Mouse (Mus musculus): ENCODE measurements around the gene Ccdc187. TPM values are rescaled to one million over a fixed set of nuclear protein-coding genes. Genes with fewer than 3 reads are reported as not detected.

Ccdc187 gene
- under 1 TPM; 0.59 to 0.76 TPM for total RNA-seq (2021)
- long read RNA-seq, experiment 1: 0 reads
- long read RNA-seq, experiment 2: 0 reads

DNA sequence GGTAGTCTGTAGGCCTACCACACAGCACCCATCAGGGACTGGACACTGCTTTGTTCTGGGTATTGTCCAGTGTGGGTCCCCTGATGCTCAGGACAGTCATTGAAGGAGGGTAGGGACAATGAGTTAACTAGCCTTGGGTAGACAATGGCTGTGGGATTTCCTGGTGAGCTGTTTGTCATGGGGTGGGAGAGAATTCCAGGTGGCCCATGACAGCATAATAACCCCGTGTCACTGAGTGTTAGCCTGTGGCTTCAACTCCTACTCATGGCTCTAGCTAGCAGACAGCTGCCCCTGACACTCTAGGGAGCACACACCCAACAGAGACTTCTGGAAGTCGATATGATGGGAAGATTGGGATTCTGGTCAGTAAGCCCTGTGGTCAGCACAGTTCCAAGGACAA is at the start of gene Ccdc187:
Gene Ccdc187, minus strand, starts transcription at position 101 of the 400 bp plus-strand sequence.
- Histone ChIP-seq H3K27ac (no peak within 1 kb of the TSS), H3K4me3 (no peak within 1 kb of the TSS)
- TF ChIP-seq CTCF (conservative IDR thresholded peaks at IDR 0.05): no peak
- DNase-seq (ENCODE audit: low spot score in 2 of 2): no peak

DNA sequence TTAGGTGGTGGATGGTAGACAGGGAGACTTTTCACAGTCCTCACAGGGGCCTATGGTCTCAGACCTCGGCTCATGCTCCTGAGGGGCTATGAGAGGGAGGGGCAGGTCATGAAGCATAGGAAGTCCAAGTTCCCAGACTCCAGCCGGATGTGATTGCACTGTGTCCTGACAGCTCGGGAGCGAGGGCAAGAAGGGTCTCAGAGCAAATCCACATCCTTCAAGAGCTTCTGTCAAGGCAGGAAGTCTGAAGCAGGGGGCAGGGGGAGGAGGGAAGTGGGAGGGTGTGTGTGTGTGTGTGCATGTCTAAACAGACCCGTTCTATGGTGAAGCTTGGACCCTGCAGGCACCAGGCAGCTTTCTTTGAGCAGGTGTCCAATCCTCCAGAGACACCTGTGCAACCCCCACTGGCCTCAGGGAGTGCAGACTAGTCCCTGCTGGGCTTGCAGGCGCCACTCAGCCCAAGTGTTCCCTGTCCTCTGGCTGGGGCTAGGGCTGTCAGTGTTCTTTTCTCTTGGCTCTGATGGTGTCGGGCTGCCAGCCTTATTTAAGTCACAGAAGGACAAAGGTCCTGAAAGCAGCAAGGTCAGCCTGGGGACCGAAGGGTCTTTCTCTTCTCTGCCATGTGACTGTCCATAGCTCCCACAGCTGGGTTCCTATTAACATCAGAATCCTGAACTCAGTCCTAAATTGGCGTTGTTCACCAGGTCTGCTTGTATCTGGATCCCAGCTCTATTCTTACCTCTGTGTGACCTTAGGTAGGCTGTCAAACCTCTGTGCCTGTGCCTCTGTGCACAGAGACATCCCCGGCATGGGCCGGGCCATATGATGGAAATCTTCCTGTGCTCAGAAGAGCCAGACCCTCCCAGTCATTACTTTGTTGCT is 48.5 kb upstream of the Ccdc187 start:
- TF ChIP-seq CTCF (conservative IDR thresholded peaks at IDR 0.05): no peak
- no peak for DNase-seq (ENCODE audit: low spot score in 2 of 2)
- H3K27ac ChIP-seq: peak overlapping the region; percentile 63; the same call in 1 of the 2 replicates
- H3K4me3 ChIP-seq: no peak overlapping the region

GRCm38 (mm10) chr2:26342044-26342443 is 47.7 kb upstream of the Ccdc187 start:
- Histone ChIP-seq H3K4me3 (no peak overlapping the region), H3K27ac (peak overlapping the region; percentile 63)
- DNase-seq (ENCODE audit: low spot score in 2 of 2): peak; percentile 58 to 61
- TF ChIP-seq CTCF (conservative IDR thresholded peaks at IDR 0.05): no peak

- Histone ChIP-seq H3K27ac (peak overlapping the region; percentile 63), H3K4me3 (no peak overlapping the region)
- TF ChIP-seq CTCF (conservative IDR thresholded peaks at IDR 0.05): no peak
- DNase-seq (ENCODE audit: low spot score in 2 of 2): no peak
These were observed 47.2 kb upstream of the Ccdc187 start for GRCm38 (mm10) chr2:26341510-26341981.

- no peak for TF ChIP-seq CTCF (conservative IDR thresholded peaks at IDR 0.05)
These were observed 44.8 kb upstream of the Ccdc187 start for GRCm38 (mm10) chr2:26339204-26339551.

GRCm38 (mm10) chr2:26338302-26339203 is 44.2 kb upstream of the Ccdc187 start:
- TF ChIP-seq CTCF (conservative IDR thresholded peaks at IDR 0.05): no peak
- no peak for DNase-seq (ENCODE audit: low spot score in 2 of 2)
- Histone ChIP-seq H3K4me3 (no peak overlapping the region), H3K27ac (peak overlapping the region; percentile 65; the same call in 1 of the 2 replicates)

More at GRCm38 (mm10) chr2:26339204-26339551, 44.8 kb upstream of the Ccdc187 start:
- DNase-seq (ENCODE audit: low spot score in 2 of 2): no peak
- Histone ChIP-seq H3K4me3 (no peak overlapping the region), H3K27ac (peak overlapping the region; percentile 65; the same call in 1 of the 2 replicates)

DNA sequence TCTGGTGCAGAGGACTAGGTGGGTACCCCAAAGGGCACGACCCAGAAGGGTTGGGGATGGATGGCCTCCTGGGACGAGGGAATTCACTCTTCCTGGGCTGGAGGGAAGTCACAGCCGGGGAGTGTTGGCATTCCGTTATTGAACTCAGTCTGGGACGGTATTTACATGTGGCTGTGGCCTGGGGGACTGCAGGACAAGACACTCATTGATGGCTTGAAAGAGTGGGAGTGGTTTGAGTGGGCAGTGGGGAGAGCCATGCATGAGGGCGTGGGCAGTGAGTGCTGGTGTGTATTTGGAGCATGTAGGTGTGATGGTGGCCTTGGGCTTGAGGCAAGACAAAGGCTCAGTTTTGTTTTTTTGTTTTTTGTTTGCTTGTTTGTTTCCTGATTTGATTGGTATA is 36.3 kb upstream of the Ccdc187 start:
- Histone ChIP-seq H3K27ac (peak overlapping the region; percentile 92), H3K4me3 (peak overlapping the region; percentile 37; the same call in 1 of the 2 replicates)
- TF ChIP-seq CTCF (conservative IDR thresholded peaks at IDR 0.05): no peak
- no peak for DNase-seq (ENCODE audit: low spot score in 2 of 2)

- peak overlapping the region; percentile 92 for H3K27ac ChIP-seq
- peak overlapping the region; percentile 37; the same call in 1 of the 2 replicates for H3K4me3 ChIP-seq
- no peak for TF ChIP-seq CTCF (conservative IDR thresholded peaks at IDR 0.05)
- DNase-seq (ENCODE audit: low spot score in 2 of 2): no peak
These were observed 35.7 kb upstream of the Ccdc187 start for GRCm38 (mm10) chr2:26330056-26330468.

- Histone ChIP-seq H3K27ac (peak overlapping the region; percentile 92), H3K4me3 (no peak overlapping the region)
- DNase-seq (ENCODE audit: low spot score in 2 of 2): peak; percentile 61 to 73
- no peak for TF ChIP-seq CTCF (conservative IDR thresholded peaks at IDR 0.05)
These were observed 35.0 kb upstream of the Ccdc187 start for GRCm38 (mm10) chr2:26329402-26329801.

GRCm38 (mm10) chr2:26327852-26328251 is 33.5 kb upstream of the Ccdc187 start:
- Histone ChIP-seq H3K27ac (no peak overlapping the region), H3K4me3 (no peak overlapping the region)
- DNase-seq (ENCODE audit: low spot score in 2 of 2): no peak
- no peak for TF ChIP-seq CTCF (conservative IDR thresholded peaks at IDR 0.05)

- Histone ChIP-seq H3K4me3 (no peak overlapping the region), H3K27ac (peak overlapping the region; percentile 79)
- peak in 1 of 2 experiments; percentile 60 for DNase-seq (ENCODE audit: low spot score in 2 of 2)
- peak; percentile 87 for TF ChIP-seq CTCF (conservative IDR thresholded peaks at IDR 0.05)
These were observed 31.2 kb upstream of the Ccdc187 start for GRCm38 (mm10) chr2:26325386-26326181.

GRCm38 (mm10) chr2:26324917-26325316 is 30.6 kb upstream of the Ccdc187 start:
- peak overlapping the region; percentile 79 for H3K27ac ChIP-seq
- peak; percentile 86 for TF ChIP-seq CTCF (conservative IDR thresholded peaks at IDR 0.05)
- DNase-seq (ENCODE audit: low spot score in 2 of 2): peak; percentile 64 to 69
- no peak overlapping the region for H3K4me3 ChIP-seq
